Mouse (Mus musculus) lung, adult 2 months (tissue): Measurements from ENCODE around the gene Sstr1. TPM values are rescaled to one million over a fixed set of nuclear protein-coding genes. Genes with fewer than 3 reads are reported as not detected.

ENCODE experiments used
- DNase-seq: peaks from one replicate; pipeline ENCODE4 v3.0.0; 2022
- H3K4me1 ChIP-seq: fragments of 200-500 bp; 2 replicates; pipeline ENCODE4 v1.6.1; 2011; ENCODE audit warnings: low read length; ENCODE audit not compliant: control insufficient read depth, insufficient read depth
- H3K4me3 ChIP-seq: fragments of 200-500 bp; replicated peaks from 2 replicates; pipeline ENCODE3; 2011; ENCODE audit warnings: low read depth, mild to moderate bottlenecking, control low read depth, low read length; ENCODE audit errors: extremely low read depth
- CTCF ChIP-seq: fragments of 200-500 bp; IDR thresholded peaks from 2 replicates; pipeline ENCODE4 v1.5.1; 2011; ENCODE audit warnings: mild to moderate bottlenecking, low read length, control low read depth; ENCODE audit not compliant: insufficient read depth
- POLR2A ChIP-seq: fragments of 200-500 bp; IDR thresholded peaks from 2 replicates; pipeline ENCODE4 v1.6.1; 2011; ENCODE audit warnings: low read depth, mild to moderate bottlenecking, control low read depth, low read length, borderline replicate concordance; ENCODE audit errors: extremely low read depth
- WGBS: fragments of 180-500 bp; shearing (Covaris S2); methylation state at CpG from one replicate; pipeline ENCODE4 v1.1.7; 2018; 5-methylcytosine and 5-hydroxymethylcytosine counted together
- polyA plus RNA-seq: library from polyadenylated mRNA; depleted of rRNA; stranded (reverse); fragments of >200 nt; gene quantifications from 2 replicates; pipeline ENCODE4 v1.2.3, GENCODE M21; 2012; rRNA removed

Gene Sstr1
- polyA plus RNA-seq, 1 experiment = 0.45 TPM

DNA sequence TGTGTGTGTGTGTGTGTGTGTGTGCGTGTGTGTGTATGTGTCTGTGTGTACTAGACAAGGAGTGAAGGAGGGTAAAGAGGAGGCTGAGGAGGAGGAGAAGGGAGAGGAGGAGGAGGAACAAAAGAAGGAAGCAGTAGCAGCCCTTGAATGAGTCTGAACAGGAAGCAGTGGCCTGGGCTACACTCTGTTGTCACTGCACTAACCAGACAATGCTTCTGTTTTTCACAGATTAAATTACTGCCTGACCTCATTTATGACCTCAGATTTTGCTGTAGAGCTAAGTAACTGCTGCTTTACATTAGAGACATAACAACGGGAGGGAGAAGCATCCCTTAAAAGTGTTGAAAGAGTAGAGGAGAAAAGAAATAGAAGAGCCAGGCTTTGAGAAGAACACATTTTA, 4.6 kb downstream of the Sstr1 start:
- TF ChIP-seq CTCF (no peak), POLR2A (no peak)
- WGBS = 47% methylated on average over 2 of the region's 2 CpGs
- Histone ChIP-seq H3K4me1 (peaks cover 6% of the 10 kb centered on the region; the same call in 1 of the 2 replicates), H3K4me3 (no peak overlapping the region)
- no peak for DNase-seq

DNA sequence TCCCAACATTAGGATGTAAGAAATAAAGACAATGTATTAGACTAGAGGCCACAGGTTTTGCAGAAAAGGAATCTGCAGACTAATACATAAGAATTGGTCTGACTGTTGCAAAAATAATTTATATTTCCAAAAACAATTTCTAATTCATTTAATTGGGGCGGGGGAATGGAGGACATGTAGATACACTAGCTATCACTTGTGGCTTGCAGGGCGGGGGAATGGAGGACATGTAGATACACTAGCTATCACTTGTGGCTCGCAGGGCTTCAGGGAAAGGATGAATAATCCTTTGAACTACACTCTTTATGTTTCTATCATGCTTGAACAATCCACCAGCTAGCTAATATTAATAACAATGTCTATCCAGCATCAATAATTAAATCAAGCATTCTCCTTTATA, 7.5 kb downstream of the Sstr1 start:
- 83% methylated on average over 3 of the region's 3 CpGs for WGBS
- Histone ChIP-seq H3K4me3 (no peak overlapping the region), H3K4me1 (no peaks in the 10 kb centered on the region)
- DNase-seq = no peak
- TF ChIP-seq CTCF (no peak), POLR2A (no peak)

DNA sequence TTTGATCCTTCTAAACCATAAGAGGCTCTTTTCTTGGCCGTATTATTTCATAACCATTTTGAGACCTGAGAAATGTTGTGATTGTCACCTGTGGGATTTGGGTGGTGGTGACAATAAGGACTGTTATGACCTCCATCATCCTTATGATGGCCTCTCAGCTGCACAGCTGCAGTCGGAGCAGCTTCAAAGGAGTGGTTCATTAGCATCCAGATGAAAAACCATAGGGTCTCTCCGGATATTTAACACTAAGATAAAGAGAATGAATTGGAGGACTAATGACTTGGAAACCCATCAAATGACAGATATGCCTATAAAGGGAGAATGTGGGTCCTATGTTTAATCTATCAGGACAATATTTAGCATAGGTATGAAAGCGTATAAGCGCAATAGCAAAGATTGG, 14.1 kb downstream of the Sstr1 start:
- WGBS = 86% methylated on average over 5 of the region's 5 CpGs
- Histone ChIP-seq H3K4me3 (no peak overlapping the region), H3K4me1 (no peaks in the 10 kb centered on the region)
- no peak for DNase-seq
- TF ChIP-seq CTCF (no peak), POLR2A (no peak)

DNA sequence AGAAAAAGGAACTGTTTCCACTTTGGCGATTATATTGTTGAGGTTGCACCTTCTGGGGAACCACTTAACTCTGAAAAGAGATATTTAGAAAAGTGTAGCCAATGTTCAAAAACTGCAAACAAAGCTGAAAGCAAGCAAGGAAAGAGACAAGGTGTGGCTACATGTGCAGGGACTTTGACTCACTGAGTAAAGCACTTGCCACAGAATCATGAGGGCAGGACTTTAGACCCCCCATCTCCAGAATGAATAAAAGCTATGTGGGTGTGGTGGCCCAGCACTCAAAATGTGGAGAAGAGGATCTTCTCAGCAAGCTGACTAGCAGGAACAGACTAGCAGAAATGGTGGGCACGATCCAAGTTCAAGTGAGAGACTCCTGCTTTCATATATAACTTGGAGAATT, 20.9 kb downstream of the Sstr1 start:
- Histone ChIP-seq H3K4me3 (no peak overlapping the region), H3K4me1 (no peaks in the 10 kb centered on the region)
- DNase-seq = no peak
- TF ChIP-seq POLR2A = no peak
- no peak for TF ChIP-seq CTCF
- WGBS = 80% methylated on average over 2 of the region's 2 CpGs

DNA sequence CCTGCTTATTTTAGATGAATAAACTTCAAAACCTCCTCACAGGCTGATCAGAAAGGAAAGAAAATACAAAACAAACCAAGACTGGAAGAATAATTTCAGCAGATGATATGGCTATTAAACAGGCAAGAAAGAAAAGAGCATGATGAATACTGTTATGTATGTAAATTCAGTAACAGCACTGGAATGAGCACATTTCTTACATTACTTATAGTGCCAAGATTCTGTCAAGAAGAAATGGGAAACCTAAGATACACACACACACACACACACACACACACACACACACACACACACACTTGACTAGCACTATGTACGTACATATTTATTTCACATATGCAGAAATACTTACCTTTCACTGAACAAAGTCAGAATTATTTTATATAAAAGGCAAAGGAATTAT, 40.3 kb downstream of the Sstr1 start:
- H3K4me1 ChIP-seq = no peaks in the 10 kb centered on the region
- TF ChIP-seq CTCF (no peak), POLR2A (no peak)
- no peak for DNase-seq
- no peak overlapping the region for H3K4me3 ChIP-seq
- WGBS = 88% methylated on average over 1 of the region's 1 CpGs

Other genes with a start within 250 kb of the Sstr1 start
- gene Clec14a, start 57.5 kb downstream of the Sstr1 start, polyA plus RNA-seq = 103 and 140 TPM in 2 replicates